ENCODE assay signal across 15 mouse cellular contexts in genomic region chr9:103668830-103669229, GRCm38 (mm10).
"Had no signal": no experiment of that assay in that cellular context is flagged by ENCODE, and none has a peak within 500 bp of the region (broad histone marks: within the 10 kb centered on the region; RNA-seq: fewer than 3 reads in every experiment).

No protein-coding gene starts in this region.

- H3K9ac ChIP-seq: liver, postnatal 0 days; lung, embryonic 15.5 days; midbrain, embryonic 12.5 days; midbrain, embryonic 15.5 days; neural tube, embryonic 12.5 days had no signal

- ATAC-seq: liver, postnatal 0 days; lung, postnatal 0 days; midbrain, embryonic 15.5 days had no signal

- H3K4me1 ChIP-seq: megakaryocyte, embryonic 14.5 days had no signal

- DNase-seq: liver, postnatal 0 days; lung, adult 2 months; lung, postnatal 14 days; lung, postnatal 36 days; right cerebral cortex, postnatal 14 days; thymus, adult 18-20 months; thymus, postnatal 14 days; thymus, postnatal 36 days had no signal

- H3K4me2 ChIP-seq: lung, embryonic 15.5 days; midbrain, embryonic 12.5 days; midbrain, embryonic 15.5 days; neural tube, embryonic 12.5 days had no signal

- H3K27ac ChIP-seq: lung, embryonic 15.5 days; macrophage; midbrain, embryonic 12.5 days; midbrain, embryonic 15.5 days; neural tube, embryonic 12.5 days had no signal

- H3K27me3 ChIP-seq: lung, embryonic 15.5 days; midbrain, embryonic 12.5 days; midbrain, embryonic 15.5 days; neural tube, embryonic 12.5 days had no signal

- H3K36me3 ChIP-seq: lung, embryonic 15.5 days; midbrain, embryonic 12.5 days; midbrain, embryonic 15.5 days; neural tube, embryonic 12.5 days had no signal

- H3K4me3 ChIP-seq: lung, embryonic 15.5 days; megakaryocyte, embryonic 14.5 days; midbrain, embryonic 12.5 days; midbrain, embryonic 15.5 days; neural tube, embryonic 12.5 days had no signal

- H3K9me3 ChIP-seq: midbrain, embryonic 12.5 days; midbrain, embryonic 15.5 days; neural tube, embryonic 12.5 days had no signal
